Mouse (Mus musculus) brain, embryonic 14.5 days (tissue): ENCODE results near the gene Ndufs2.

Source experiments
- CTCF ChIP-seq: fragments of 200-500 bp; IDR thresholded peaks from 2 replicates; pipeline ENCODE4 v1.5.1; 2012; ENCODE audit warnings: inconsistent platforms, mild to moderate bottlenecking, moderate library complexity, borderline replicate concordance; ENCODE audit not compliant: insufficient read depth, insufficient read length; ENCODE audit errors: extremely low read depth
- POLR2A ChIP-seq: fragments of 200-500 bp; IDR thresholded peaks from 2 replicates; pipeline ENCODE4 v1.6.1; 2012; ENCODE audit warnings: mild to moderate bottlenecking, inconsistent platforms, borderline replicate concordance; ENCODE audit not compliant: poor library complexity, insufficient read depth, insufficient read length, severe bottlenecking; ENCODE audit errors: extremely low read depth

DNA sequence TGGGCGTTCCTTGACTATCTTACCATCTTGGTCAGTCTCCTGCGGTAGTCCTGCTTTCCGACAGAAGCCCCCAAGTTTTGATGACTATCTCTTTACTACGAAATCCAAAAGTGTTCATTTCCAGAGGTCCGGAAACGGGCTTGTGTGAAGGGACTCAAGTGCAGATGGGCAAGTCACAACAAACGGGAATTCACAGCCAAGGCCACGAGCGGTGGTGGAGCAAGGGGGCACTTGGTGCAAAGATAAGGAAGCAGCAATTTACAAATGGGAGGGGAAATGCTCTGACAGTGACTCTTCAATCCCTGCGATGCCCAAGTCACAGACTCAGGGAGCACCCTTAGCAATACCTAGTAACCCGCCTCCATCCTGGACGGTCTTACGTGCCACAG is 3.7 kb downstream of the Ndufs2 start:
- TF ChIP-seq POLR2A (no peak), CTCF (no peak)
